Mouse (Mus musculus) limb, embryonic 11.5 days (tissue): ENCODE results near the gene Afap1. TPM values are rescaled to one million over a fixed set of nuclear protein-coding genes. Genes with fewer than 3 reads are reported as not detected.

Experiments
- ATAC-seq: fragments of 200-750 bp; cut with Nextera tagmentation; 2 replicates; pipeline ENCODE4 v1.8.0; 2017; ENCODE audit warnings: low read depth; ENCODE audit not compliant: insufficient number of reproducible peaks, low FRiP score, low TSS enrichment
- DNase-seq: peaks from one replicate; pipeline ENCODE4 v3.0.0-alpha.2; 2015; ENCODE audit warnings: low spot score
- H3K27ac ChIP-seq: fragments of 300-500 bp; sonication (generic); replicated peaks from 2 replicates; pipeline ENCODE4 v1.5.1; 2014; ENCODE audit warnings: low read depth, mild to moderate bottlenecking, low read length
- H3K27me3 ChIP-seq: fragments of 300-500 bp; sonication (generic); 2 replicates; pipeline ENCODE4 v1.6.1; 2014; ENCODE audit warnings: mild to moderate bottlenecking, low read length, mixed read lengths; ENCODE audit not compliant: control insufficient read depth, insufficient read depth
- H3K36me3 ChIP-seq: fragments of 300-500 bp; sonication (generic); 2 replicates; pipeline ENCODE4 v1.6.1; 2014; ENCODE audit warnings: mild to moderate bottlenecking, low read length, moderate library complexity, mixed read lengths; ENCODE audit not compliant: control insufficient read depth, insufficient read depth
- H3K4me1 ChIP-seq: fragments of 300-500 bp; sonication (generic); 2 replicates; pipeline ENCODE4 v1.6.1; 2014; ENCODE audit warnings: low read length, mixed read lengths; ENCODE audit not compliant: control insufficient read depth, insufficient read depth
- H3K4me2 ChIP-seq: fragments of 300-500 bp; sonication (generic); 2 replicates; pipeline ENCODE4 v1.6.1; 2014; ENCODE audit warnings: low read depth, mild to moderate bottlenecking, moderate library complexity; ENCODE audit not compliant: severe bottlenecking
- H3K4me3 ChIP-seq: fragments of 300-500 bp; sonication (generic); 2 replicates; pipeline ENCODE4 v1.5.1; 2014; ENCODE audit warnings: low read depth, low read length
- H3K9ac ChIP-seq: fragments of 300-500 bp; sonication (generic); 2 replicates; pipeline ENCODE4 v1.6.1; 2014; ENCODE audit warnings: mild to moderate bottlenecking, low read length
- H3K9me3 ChIP-seq: fragments of 300-500 bp; sonication (generic); 2 replicates; pipeline ENCODE4 v1.6.1; 2016; ENCODE audit warnings: low read length; ENCODE audit not compliant: control insufficient read depth
- WGBS: fragments of 180-500 bp; shearing (Covaris S2); extraction: QIAGEN DNeasy Blood & Tissue Kit; methylation state at CpG from one replicate; pipeline ENCODE4 v1.1.7; 2014; 5-methylcytosine and 5-hydroxymethylcytosine counted together
- polyA plus RNA-seq: library from polyadenylated mRNA; unstranded; fragments of >200 nt; fragmentation: Nextera tagmentation; extraction: Ambion mirVana; gene quantifications from 2 replicates; pipeline ENCODE4 v1.2.1, GENCODE M21; 2014

Gene Afap1
- polyA plus RNA-seq, 1 experiment from 2014 or later: 13.7 TPM

- Histone ChIP-seq H3K9me3 (no peaks in the 10 kb centered on the region), H3K4me1 (no peaks in the 10 kb centered on the region), H3K27me3 (no peaks in the 10 kb centered on the region), H3K4me2 (no peak overlapping the region), H3K36me3 (peaks cover 3% of the 10 kb centered on the region; the same call in 1 of the 2 replicates), H3K4me3 (no peak overlapping the region), H3K27ac (no peak overlapping the region), H3K9ac (no peak overlapping the region)
- DNase-seq (no peak), ATAC-seq (no peak)
- WGBS: 87% methylated on average over 12 of the region's 12 CpGs
These were observed 80.7 kb downstream of the Afap1 start for GRCm38 (mm10) chr5:35973800-35974199.

DNA sequence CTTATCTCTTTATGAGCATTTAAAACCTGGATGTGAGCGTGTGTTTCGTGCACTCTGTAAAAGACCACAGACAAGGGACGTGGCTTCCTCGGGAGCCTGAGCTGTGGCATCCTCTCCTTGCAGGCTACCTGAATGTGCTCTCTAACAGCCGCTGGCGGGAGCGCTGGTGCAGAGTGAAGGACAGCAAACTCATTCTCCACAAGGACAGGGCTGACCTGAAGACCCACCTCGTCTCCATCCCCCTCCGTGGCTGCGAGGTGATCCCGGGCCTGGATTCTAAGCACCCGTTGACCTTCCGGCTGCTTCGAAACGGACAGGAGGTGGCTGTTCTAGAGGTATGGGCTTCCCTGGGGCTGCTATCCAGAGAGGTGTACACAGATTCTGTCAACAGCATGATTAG lies 81.1 kb downstream of the Afap1 start:
- Histone ChIP-seq H3K27me3 (no peaks in the 10 kb centered on the region), H3K36me3 (peaks cover 3% of the 10 kb centered on the region; the same call in 1 of the 2 replicates), H3K4me1 (no peaks in the 10 kb centered on the region), H3K27ac (no peak overlapping the region), H3K4me3 (no peak overlapping the region), H3K4me2 (no peak overlapping the region), H3K9me3 (no peaks in the 10 kb centered on the region), H3K9ac (no peak overlapping the region)
- 90% methylated on average over 15 of the region's 15 CpGs for WGBS
- DNase-seq (no peak), ATAC-seq (no peak)

DNA sequence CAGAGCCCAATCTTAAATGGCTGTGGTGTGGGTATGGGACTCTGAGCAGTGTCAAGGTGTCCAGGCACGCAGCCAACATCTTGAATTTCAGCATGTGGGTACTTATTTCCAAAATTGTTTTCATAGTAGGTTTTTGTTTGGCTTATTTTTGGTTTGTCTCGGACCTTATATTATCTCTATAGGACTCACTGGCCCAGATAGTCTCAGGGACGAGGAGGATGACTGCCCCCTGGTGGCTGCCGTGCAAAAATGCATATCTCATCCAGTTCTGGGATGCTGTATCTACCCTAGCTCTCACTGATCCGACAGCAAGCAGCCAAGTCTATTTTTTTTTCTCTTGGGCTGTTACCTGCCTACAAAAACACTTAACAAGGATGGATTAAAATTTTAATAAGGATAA lies 82.6 kb downstream of the Afap1 start:
- Histone ChIP-seq H3K27me3 (no peaks in the 10 kb centered on the region), H3K27ac (no peak overlapping the region), H3K9ac (no peak overlapping the region), H3K4me2 (no peak overlapping the region), H3K4me1 (no peaks in the 10 kb centered on the region), H3K36me3 (peaks cover 3% of the 10 kb centered on the region; the same call in 1 of the 2 replicates), H3K4me3 (no peak overlapping the region), H3K9me3 (no peaks in the 10 kb centered on the region)
- DNase-seq (peak; percentile 82), ATAC-seq (no peak)
- WGBS: 24% methylated on average over 5 of the region's 5 CpGs

GRCm38 (mm10) chr5:35980542-35980941 lies 87.4 kb downstream of the Afap1 start:
- 36% methylated on average over 5 of the region's 5 CpGs for WGBS
- no peak overlapping the region for H3K4me3 ChIP-seq
- DNase-seq: no peak
- no peak overlapping the region for H3K27ac ChIP-seq
- no peaks in the 10 kb centered on the region for H3K27me3 ChIP-seq
- no peaks in the 10 kb centered on the region for H3K9me3 ChIP-seq
- no peak for ATAC-seq
- peaks cover 8% of the 10 kb centered on the region for H3K36me3 ChIP-seq
- H3K4me1 ChIP-seq: no peaks in the 10 kb centered on the region
- H3K9ac ChIP-seq: no peak overlapping the region
- no peak overlapping the region for H3K4me2 ChIP-seq

DNA sequence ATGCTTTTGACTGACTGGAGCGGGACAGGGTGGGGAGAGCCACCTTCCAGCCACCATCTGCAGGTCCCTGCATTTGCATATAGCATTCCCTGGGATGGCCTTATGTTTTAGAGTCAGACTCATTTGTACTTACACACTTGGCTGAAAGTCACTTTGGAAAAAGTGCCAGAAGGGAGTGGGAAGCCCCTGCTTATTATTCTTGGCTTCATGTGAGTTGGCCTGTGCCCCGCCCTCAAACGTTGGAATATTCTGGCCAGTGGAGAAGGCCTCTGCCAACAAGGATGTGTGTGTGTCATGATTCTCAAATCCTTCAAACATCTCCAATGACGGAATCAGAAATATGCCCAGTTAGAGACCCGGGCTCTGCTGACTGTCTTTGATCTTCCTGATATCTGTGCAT lies 88.2 kb downstream of the Afap1 start:
- no peak overlapping the region for H3K4me3 ChIP-seq
- H3K27me3 ChIP-seq: no peaks in the 10 kb centered on the region
- WGBS: 92% methylated on average over 5 of the region's 5 CpGs
- H3K36me3 ChIP-seq: peaks cover 7% of the 10 kb centered on the region
- no peak for DNase-seq
- H3K9me3 ChIP-seq: no peaks in the 10 kb centered on the region
- H3K9ac ChIP-seq: no peak overlapping the region
- no peak overlapping the region for H3K4me2 ChIP-seq
- no peak for ATAC-seq
- no peak overlapping the region for H3K27ac ChIP-seq
- H3K4me1 ChIP-seq: no peaks in the 10 kb centered on the region

DNA sequence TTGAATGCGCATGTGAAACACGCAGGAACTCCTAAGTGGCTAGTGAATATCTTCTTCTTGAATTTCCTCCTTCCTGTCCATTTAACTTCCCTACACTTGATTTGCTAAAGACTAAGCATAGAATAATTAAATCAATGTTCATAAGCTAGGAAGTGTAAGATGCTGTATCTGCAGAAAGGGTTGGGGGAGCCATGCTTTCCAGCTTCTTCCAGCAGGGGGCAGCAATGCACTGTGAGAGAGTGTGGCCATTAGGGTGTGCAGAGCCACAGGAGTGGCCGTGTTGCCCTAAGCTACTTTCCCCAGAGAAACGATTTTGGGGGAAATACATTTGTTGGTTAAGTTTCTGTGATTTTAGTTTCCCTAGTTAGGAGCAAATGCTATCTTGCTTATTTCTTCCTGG lies 88.9 kb downstream of the Afap1 start:
- no peaks in the 10 kb centered on the region for H3K9me3 ChIP-seq
- no peak overlapping the region for H3K4me2 ChIP-seq
- 44% methylated on average over 4 of the region's 4 CpGs for WGBS
- H3K4me3 ChIP-seq: no peak overlapping the region
- no peak overlapping the region for H3K27ac ChIP-seq
- no peaks in the 10 kb centered on the region for H3K4me1 ChIP-seq
- ATAC-seq (no peak), DNase-seq (peak; percentile 91)
- H3K27me3 ChIP-seq: no peaks in the 10 kb centered on the region
- peaks cover 4% of the 10 kb centered on the region for H3K36me3 ChIP-seq
- no peak overlapping the region for H3K9ac ChIP-seq

GRCm38 (mm10) chr5:35985611-35986010 lies 92.5 kb downstream of the Afap1 start:
- WGBS: 90% methylated on average over 8 of the region's 8 CpGs
- Histone ChIP-seq H3K27ac (no peak overlapping the region), H3K4me2 (no peak overlapping the region), H3K9me3 (no peaks in the 10 kb centered on the region), H3K4me1 (no peaks in the 10 kb centered on the region), H3K27me3 (no peaks in the 10 kb centered on the region), H3K4me3 (no peak overlapping the region), H3K9ac (no peak overlapping the region), H3K36me3 (peaks cover 4% of the 10 kb centered on the region)
- DNase-seq: no peak
- ATAC-seq: no peak

DNA sequence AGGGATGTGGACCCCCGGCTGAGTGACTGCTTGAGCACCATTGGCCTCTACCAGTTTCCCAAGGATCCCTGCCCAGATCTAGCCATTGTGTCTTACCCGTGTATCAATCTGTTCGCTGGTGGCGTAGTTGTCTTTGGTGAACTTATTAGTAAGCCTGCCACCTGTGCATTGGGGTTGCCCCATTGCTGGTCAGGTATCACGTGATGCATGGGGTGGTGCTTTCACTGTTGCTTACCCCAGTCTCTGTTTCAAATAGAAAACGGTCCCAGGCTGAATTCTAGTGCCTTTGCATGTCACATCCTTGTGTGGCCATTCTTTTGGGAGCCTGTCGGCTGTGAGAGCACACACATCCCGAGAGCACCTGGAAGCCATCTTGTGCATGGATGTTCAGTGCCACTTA lies 95.0 kb downstream of the Afap1 start:
- no peak overlapping the region for H3K27ac ChIP-seq
- DNase-seq: no peak
- H3K4me2 ChIP-seq: no peak overlapping the region
- no peak overlapping the region for H3K4me3 ChIP-seq
- no peak for ATAC-seq
- H3K9ac ChIP-seq: no peak overlapping the region
- no peaks in the 10 kb centered on the region for H3K27me3 ChIP-seq
- peaks cover 4% of the 10 kb centered on the region for H3K36me3 ChIP-seq
- H3K4me1 ChIP-seq: no peaks in the 10 kb centered on the region
- WGBS: 89% methylated on average over 8 of the region's 8 CpGs
- H3K9me3 ChIP-seq: no peaks in the 10 kb centered on the region

DNA sequence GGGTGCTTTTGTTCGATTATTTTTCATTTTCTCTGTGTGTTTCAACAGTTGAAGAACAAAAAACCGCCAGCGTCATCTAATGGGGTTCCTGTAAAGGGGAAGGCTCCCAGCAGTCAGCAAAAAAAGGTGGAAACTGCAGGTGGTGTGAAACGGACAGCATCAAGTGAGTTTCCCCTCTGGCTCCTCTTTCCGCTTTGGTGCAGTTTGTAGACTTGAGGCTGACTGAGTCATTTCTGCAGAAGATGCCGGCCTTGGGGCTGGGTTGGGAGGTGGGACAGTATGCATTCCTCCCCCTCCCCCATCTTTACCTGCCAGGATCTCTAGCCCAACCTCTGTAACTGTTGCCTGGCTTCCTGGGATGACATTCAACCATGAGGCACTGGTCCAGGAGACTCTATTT lies 96.4 kb downstream of the Afap1 start:
- no peak for ATAC-seq
- 79% methylated on average over 6 of the region's 6 CpGs for WGBS

More for the DNA sequence above, 96.4 kb downstream of the Afap1 start:
- no peaks in the 10 kb centered on the region for H3K4me1 ChIP-seq
- H3K4me3 ChIP-seq: no peak overlapping the region
- no peaks in the 10 kb centered on the region for H3K27me3 ChIP-seq
- H3K9ac ChIP-seq: no peak overlapping the region
- no peak overlapping the region for H3K27ac ChIP-seq
- H3K4me2 ChIP-seq: no peak overlapping the region
- peaks cover 3% of the 10 kb centered on the region for H3K36me3 ChIP-seq
- no peak for DNase-seq
- H3K9me3 ChIP-seq: no peaks in the 10 kb centered on the region
